In the genomic region with DNA sequence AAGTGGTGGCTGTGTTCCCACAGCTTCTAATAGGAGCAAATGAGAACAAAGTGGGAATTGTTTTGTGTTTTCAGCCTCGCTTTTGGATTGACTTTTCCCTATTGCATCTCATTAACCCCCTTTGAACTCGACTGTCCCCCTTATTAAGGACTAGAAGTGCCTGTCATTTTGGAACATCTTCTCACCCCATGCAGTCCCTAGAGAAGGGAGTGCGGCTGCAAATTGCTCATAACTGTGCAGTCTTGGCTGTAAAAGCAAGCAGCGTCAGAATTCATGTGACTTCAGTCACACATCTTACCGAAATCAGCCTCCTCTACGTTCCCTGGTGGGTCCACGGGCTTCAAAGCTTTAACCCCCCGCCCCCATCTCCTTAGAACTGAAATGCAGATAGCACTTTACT, we compare ENCODE assay signal across 8 mouse cellular contexts. TPM values are rescaled to one million over a fixed set of nuclear protein-coding genes. Genes with fewer than 3 reads are reported as not detected.
DNase-seq lines count a peak whose midpoint lies in the region; ATAC-seq lines count a peak whose summit lies in the region.

No protein-coding gene starts in this region.

- H3K27ac ChIP-seq in forebrain, embryonic 14.5 days (ENCODE audit: low read depth, low read length) = no peak overlapping the region

- no peaks in the 10 kb centered on the region for H3K9me3 ChIP-seq in forebrain, embryonic 14.5 days (replicated peaks; ENCODE audit: control insufficient read depth, low read length)

- H3K4me1 ChIP-seq in forebrain, embryonic 14.5 days (ENCODE audit: control insufficient read depth, insufficient read depth, low read length) = peaks cover 12% of the 10 kb centered on the region

- peak overlapping the region; percentile 40; the same call in 1 of the 2 replicates for H3K9ac ChIP-seq in forebrain, embryonic 14.5 days (ENCODE audit: low read length)

- intact Hi-C loops in left cerebral cortex, postnatal 36 days (cut with DNase I) = loop anchor here (5.0 to 10.0 kb wide), 3 partner anchors 82 to 1844 kb away; no protein-coding TSS in a partner anchor

- no peaks in the 10 kb centered on the region for H3K36me3 ChIP-seq in forebrain, embryonic 14.5 days (ENCODE audit: control insufficient read depth, insufficient read depth, low read length)

- peak; percentile 43; the same call in 1 of the 2 replicates for ATAC-seq in forebrain, embryonic 14.5 days

- WGBS in forebrain, embryonic 14.5 days = 5% methylated on average over 8 of the region's 8 CpGs

- DNase-seq in layer of hippocampus, adult 11-12 months (ENCODE audit: low spot score) = peak; percentile 30
- DNase-seq in layer of hippocampus, adult 9-10 months (ENCODE audit: low spot score) = no peak
- peak; percentile 50 for DNase-seq in forebrain, embryonic 14.5 days (ENCODE audit: low spot score)
- DNase-seq in left cerebral cortex, postnatal 36 days (ENCODE audit: low spot score in 2 of 2) = peak; percentile 41 to 49
- DNase-seq in right cerebral cortex, postnatal 4 days = peak; percentile 14
- DNase-seq in adipocyte (ENCODE audit: low spot score) = no peak
- no peak for DNase-seq in thymus, postnatal 4 days
- no peak for DNase-seq in ovary, postnatal 36 days (ENCODE audit: low spot score)

- H3K4me3 ChIP-seq in forebrain, embryonic 14.5 days (ENCODE audit: low read depth, low read length) = peak overlapping the region; percentile 16

- H3K27me3 ChIP-seq in forebrain, embryonic 14.5 days (replicated peaks; ENCODE audit: control insufficient read depth, insufficient read depth, low read length) = no peaks in the 10 kb centered on the region

- peak overlapping the region; percentile 69 for H3K4me2 ChIP-seq in forebrain, embryonic 14.5 days (ENCODE audit: low read length)

RNA-seq across cellular contexts. Expression of a gene that starts 1.2 kb away (rescaled TPM):
- 19.5 and 25.0 TPM in 2 replicates for polyA plus RNA-seq in forebrain, embryonic 14.5 days (2014; fragmentation: Nextera tagmentation; extraction: Ambion mirVana)
- total RNA-seq in left cerebral cortex, postnatal 36 days (2021) = 100 to 1,000 TPM; 118 to 135 TPM

Comparison
In these comparisons a context has a peak if more than half of its experiments do, and no peak if none do; other contexts are left out.
1. DNase-seq: peak in layer of hippocampus, adult 11-12 months (single experiment), forebrain, embryonic 14.5 days (single experiment), left cerebral cortex, postnatal 36 days (2 of 2) and right cerebral cortex, postnatal 4 days (single experiment); none in layer of hippocampus, adult 9-10 months (single experiment), adipocyte (single experiment), thymus, postnatal 4 days (single experiment) and ovary, postnatal 36 days (single experiment).